Mouse (Mus musculus) kidney, embryonic 16.5 days (tissue): ENCODE results near the gene Shisa2. TPM values are rescaled to one million over a fixed set of nuclear protein-coding genes. Genes with fewer than 3 reads are reported as not detected.

Source experiments
- ATAC-seq: fragments of 200-750 bp; cut with Nextera tagmentation; 2 replicates; pipeline ENCODE4 v1.8.0; 2017; ENCODE audit warnings: moderate TSS enrichment; ENCODE audit not compliant: low FRiP score, low TSS enrichment
- H3K27ac ChIP-seq: fragments of 300-500 bp; sonication (generic); 2 replicates; pipeline ENCODE4 v1.5.1; 2014; ENCODE audit warnings: low read length
- H3K27me3 ChIP-seq: fragments of 300-500 bp; sonication (generic); 2 replicates; pipeline ENCODE4 v1.6.1; 2014; ENCODE audit warnings: low read length, control low read depth, mixed read lengths; ENCODE audit not compliant: insufficient read depth
- H3K36me3 ChIP-seq: fragments of 300-500 bp; sonication (generic); 2 replicates; pipeline ENCODE4 v1.6.1; 2014; ENCODE audit warnings: low read length, control low read depth, mixed read lengths; ENCODE audit not compliant: insufficient read depth
- H3K4me1 ChIP-seq: fragments of 300-500 bp; sonication (generic); 2 replicates; pipeline ENCODE4 v1.6.1; 2014; ENCODE audit warnings: low read length, control low read depth, mixed read lengths; ENCODE audit not compliant: insufficient read depth
- H3K4me2 ChIP-seq: fragments of 300-500 bp; sonication (generic); replicated peaks from 2 replicates; pipeline ENCODE4 v1.6.1; 2014; ENCODE audit warnings: low read depth, low read length
- H3K4me3 ChIP-seq: fragments of 300-500 bp; sonication (generic); 2 replicates; pipeline ENCODE4 v1.5.1; 2014; ENCODE audit warnings: mild to moderate bottlenecking, low read length
- H3K9ac ChIP-seq: fragments of 300-500 bp; sonication (generic); replicated peaks from 2 replicates; pipeline ENCODE4 v1.6.1; 2014; ENCODE audit warnings: low read length
- H3K9me3 ChIP-seq: fragments of 300-500 bp; sonication (generic); 2 replicates; pipeline ENCODE4 v1.6.1; 2016; ENCODE audit warnings: low read length, control low read depth
- WGBS: fragments of 180-500 bp; shearing (Covaris S2); extraction: QIAGEN DNeasy Blood & Tissue Kit; methylation state at CpG from one replicate; pipeline ENCODE4 v1.1.7; 2014; 5-methylcytosine and 5-hydroxymethylcytosine counted together
- polyA plus RNA-seq: library from polyadenylated mRNA; unstranded; fragments of >200 nt; fragmentation: Nextera tagmentation; extraction: Ambion mirVana; gene quantifications from 2 replicates; pipeline ENCODE4 v1.2.1, GENCODE M21; 2015

Shisa2 gene
- polyA plus RNA-seq, 1 experiment from 2014 or later, result 12.8 TPM

DNA sequence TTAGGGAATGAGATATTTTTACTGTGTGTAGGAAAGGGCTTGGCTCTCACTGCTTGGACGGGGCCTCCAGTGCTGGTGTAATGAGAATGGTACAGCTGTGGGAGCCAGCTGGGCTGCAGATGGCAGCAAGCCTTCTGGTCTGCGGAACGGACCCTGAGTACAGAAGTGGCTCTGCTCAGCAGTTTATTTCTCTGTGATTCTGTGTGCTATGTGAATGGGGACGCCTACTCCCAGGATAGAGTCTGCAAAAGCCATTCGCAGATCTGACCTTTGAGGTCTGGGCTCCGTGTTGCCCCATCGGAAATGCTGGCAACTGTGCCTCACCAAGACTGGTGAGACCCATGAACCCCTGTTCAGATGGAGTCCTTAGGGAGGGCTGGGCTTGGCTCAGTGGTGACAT, 2.7 kb downstream of the Shisa2 start:
- peak overlapping the region; percentile 74 for H3K4me2 ChIP-seq
- no peak for ATAC-seq

DNA sequence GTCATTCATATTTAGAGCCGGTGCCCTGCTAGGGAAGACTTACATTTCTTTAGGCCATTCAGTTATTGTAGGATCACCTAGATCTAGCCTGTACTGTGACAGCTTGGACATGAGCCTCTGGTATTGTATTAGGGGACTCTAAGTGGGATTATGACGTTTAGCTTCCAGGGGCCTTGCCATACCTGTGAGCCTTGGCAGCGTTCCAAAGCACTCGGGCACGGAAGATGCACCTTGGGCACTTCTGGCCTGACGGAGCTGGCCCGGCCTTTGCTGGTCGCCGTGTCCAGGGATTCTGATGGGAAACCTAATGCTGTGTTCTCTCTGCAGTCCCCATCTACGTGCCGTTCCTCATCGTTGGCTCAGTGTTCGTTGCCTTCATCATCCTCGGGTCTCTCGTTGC, 4.2 kb downstream of the Shisa2 start:
- Histone ChIP-seq H3K4me1 (peaks cover 24% of the 10 kb centered on the region), H3K9me3 (no peaks in the 10 kb centered on the region), H3K27ac (no peak overlapping the region), H3K27me3 (0 out of 2 replicates have a peak, but pooled peaks cover 9% of the 10 kb centered on the region), H3K4me3 (no peak overlapping the region), H3K36me3 (no peaks in the 10 kb centered on the region), H3K4me2 (no peak overlapping the region), H3K9ac (no peak overlapping the region)
- 78% methylated on average over 15 of the region's 15 CpGs for WGBS
- no peak for ATAC-seq

More for the DNA sequence above, 2.7 kb downstream of the Shisa2 start:
- H3K9ac ChIP-seq, result peak overlapping the region; percentile 34
- WGBS, result 27% methylated on average over 7 of the region's 7 CpGs
- H3K36me3 ChIP-seq, result no peaks in the 10 kb centered on the region
- peak overlapping the region; percentile 58 for H3K4me3 ChIP-seq
- H3K4me1 ChIP-seq, result peaks cover 21% of the 10 kb centered on the region
- H3K27ac ChIP-seq, result no peak overlapping the region
- H3K9me3 ChIP-seq, result no peaks in the 10 kb centered on the region
- 0 out of 2 replicates have a peak, but pooled peaks cover 16% of the 10 kb centered on the region for H3K27me3 ChIP-seq

DNA sequence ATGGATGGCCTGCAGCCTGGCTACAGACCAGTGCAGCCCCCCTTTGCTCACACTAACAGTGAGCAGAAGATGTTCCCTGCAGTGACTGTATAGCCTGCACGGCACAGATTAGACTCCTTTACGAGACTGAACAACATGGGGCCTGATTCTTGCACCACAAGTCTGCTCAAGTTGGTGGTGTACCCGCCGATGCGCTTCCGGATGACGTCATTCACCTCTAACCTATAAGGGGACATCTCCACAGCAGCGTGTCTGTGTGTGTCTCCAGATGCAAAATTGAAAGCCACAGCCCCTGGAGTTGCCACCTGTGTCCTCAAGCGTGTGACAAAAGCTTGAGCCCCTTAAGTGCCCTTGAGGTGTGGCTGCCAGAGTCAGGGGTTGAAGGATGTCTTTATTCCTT, 5.0 kb downstream of the Shisa2 start:
- Histone ChIP-seq H3K4me2 (no peak overlapping the region), H3K27me3 (0 out of 2 replicates have a peak, but pooled peaks cover 9% of the 10 kb centered on the region), H3K4me3 (no peak overlapping the region), H3K36me3 (no peaks in the 10 kb centered on the region), H3K4me1 (peaks cover 20% of the 10 kb centered on the region), H3K9ac (no peak overlapping the region), H3K27ac (no peak overlapping the region), H3K9me3 (no peaks in the 10 kb centered on the region)
- ATAC-seq, result no peak
- 93% methylated on average over 9 of the region's 9 CpGs for WGBS

DNA sequence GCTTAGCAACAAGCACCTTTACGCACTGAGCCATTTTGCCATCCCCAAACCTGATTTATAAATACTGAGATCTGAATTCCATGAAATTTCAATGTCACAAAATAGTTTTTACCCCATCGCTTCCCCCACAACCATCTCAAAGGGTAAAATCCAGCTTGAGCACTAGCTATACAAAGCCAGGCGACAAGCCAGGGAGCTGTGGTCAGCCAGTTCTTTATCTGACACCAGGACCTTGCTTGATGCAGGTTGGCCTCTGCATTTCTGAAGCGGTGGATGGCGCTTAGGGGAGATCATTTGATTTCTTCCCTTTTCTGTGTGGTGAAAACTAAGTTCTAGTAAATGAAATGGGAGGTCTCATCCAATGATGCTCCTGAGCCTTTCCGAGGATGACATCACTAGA, 7.0 kb downstream of the Shisa2 start:
- Histone ChIP-seq H3K4me1 (peaks cover 12% of the 10 kb centered on the region), H3K4me2 (no peak overlapping the region), H3K27ac (no peak overlapping the region), H3K9me3 (no peaks in the 10 kb centered on the region), H3K36me3 (no peaks in the 10 kb centered on the region), H3K4me3 (no peak overlapping the region), H3K27me3 (0 out of 2 replicates have a peak, but pooled peaks cover 6% of the 10 kb centered on the region), H3K9ac (no peak overlapping the region)
- ATAC-seq, result no peak
- 90% methylated on average over 6 of the region's 6 CpGs for WGBS

DNA sequence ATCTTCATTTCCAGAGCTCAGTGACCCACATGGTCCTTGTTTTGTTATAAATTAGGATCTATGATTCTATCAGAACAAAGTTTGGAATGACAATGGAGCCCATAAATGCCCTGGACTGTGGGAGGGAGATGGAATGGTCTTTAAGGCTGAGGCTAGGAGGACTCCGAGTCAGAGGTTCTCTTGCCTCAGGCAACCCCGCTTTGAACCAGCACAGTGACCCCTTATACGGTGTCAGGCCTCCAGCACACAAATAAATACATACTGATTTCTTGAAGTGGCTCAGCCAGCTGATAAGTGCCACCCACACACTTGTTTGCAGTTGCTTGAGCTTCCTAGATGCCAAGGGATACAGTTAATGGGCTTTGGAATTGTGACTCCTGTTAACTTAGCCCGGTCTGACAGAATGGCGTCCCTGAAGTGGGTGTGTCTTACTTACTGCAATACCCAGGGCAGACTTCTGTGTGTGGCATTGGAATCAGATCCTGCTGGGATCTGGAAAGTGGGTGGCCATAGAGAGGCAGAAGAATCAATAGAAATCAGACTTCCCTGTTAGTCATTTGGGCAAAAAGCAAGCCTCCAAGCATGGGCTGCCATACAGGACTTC, 8.3 kb downstream of the Shisa2 start:
- H3K4me1 ChIP-seq, result peaks cover 8% of the 10 kb centered on the region

DNA sequence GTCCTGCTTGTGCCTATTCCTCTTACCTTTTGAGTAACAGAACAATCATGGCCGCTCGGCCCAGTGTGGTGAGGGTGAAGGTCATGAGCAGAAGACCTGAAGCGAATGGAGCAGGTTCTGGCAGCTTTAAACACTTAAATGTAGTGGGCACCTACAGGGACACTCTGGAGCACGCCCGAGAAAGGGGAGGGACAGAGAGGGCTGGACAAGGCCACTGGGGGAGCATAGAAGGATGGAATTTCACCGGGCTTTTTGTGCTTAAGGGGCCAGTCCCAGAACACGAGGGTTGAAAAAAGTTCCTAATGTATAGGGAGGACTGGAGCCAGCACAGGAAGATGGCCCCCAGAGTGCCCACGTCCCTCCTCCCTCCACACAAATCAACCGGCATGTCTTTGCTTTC, 8.9 kb downstream of the Shisa2 start:
- no peak overlapping the region for H3K4me2 ChIP-seq
- H3K27me3 ChIP-seq, result no peaks in the 10 kb centered on the region
- H3K9ac ChIP-seq, result no peak overlapping the region
- peak; percentile 50; the same call in 1 of the 2 replicates for ATAC-seq
- 60% methylated on average over 9 of the region's 9 CpGs for WGBS
- no peak overlapping the region for H3K4me3 ChIP-seq
- peaks cover 8% of the 10 kb centered on the region for H3K4me1 ChIP-seq
- H3K9me3 ChIP-seq, result no peaks in the 10 kb centered on the region
- no peaks in the 10 kb centered on the region for H3K36me3 ChIP-seq
- no peak overlapping the region for H3K27ac ChIP-seq

More for the DNA sequence above, 8.3 kb downstream of the Shisa2 start:
- Histone ChIP-seq H3K9ac (no peak overlapping the region), H3K4me2 (no peak overlapping the region), H3K9me3 (no peaks in the 10 kb centered on the region), H3K36me3 (no peaks in the 10 kb centered on the region), H3K27ac (0 out of 2 replicates have a peak overlapping the region, but pooled peaks have one; percentile 10), H3K27me3 (no peaks in the 10 kb centered on the region), H3K4me3 (no peak overlapping the region)
- peak; percentile 78 for ATAC-seq
- WGBS, result 54% methylated on average over 5 of the region's 5 CpGs

DNA sequence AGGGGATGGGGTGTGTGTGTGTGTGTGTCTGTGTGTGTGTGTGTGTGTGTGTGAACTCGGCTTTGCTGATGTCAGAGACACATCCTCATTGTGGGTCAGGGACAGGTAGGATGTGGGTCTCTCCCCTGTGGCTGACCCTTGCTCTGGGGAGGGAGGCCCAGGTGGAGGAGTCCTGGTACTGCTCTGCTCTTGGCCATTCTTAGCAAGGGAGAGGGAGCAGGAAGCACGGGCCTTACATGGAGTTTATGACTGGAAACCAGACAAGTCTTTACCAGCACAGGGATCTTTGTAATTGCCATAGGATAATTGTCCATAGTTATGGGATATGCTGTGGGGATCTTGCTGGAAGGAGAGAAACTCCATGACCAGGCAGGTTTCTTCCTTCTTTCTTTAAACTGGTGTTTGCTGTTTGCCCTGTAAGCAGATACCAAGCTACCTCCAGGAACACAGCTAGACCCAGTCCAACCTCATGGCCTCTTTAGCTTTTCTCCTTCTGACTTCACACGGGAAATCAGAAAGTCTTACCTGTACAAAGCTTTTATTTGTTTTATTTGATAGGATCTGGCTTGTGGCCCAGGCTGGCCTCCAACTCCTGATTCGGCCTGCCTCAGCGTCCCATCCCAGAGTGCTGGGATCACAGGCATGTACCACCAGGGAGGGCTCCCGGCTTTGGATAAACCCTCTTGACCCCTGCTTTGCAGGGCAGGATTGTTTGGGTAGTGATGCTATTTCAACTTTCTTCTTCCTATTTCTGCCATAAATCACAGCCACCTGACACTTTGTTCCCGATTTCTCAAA, 14.0 kb downstream of the Shisa2 start:
- Histone ChIP-seq H3K27ac (no peak overlapping the region), H3K4me2 (no peak overlapping the region), H3K27me3 (no peaks in the 10 kb centered on the region), H3K4me1 (peaks cover 14% of the 10 kb centered on the region), H3K4me3 (no peak overlapping the region), H3K9ac (no peak overlapping the region), H3K36me3 (no peaks in the 10 kb centered on the region), H3K9me3 (no peaks in the 10 kb centered on the region)
- no peak for ATAC-seq
- 32% methylated on average over 7 of the region's 7 CpGs for WGBS

DNA sequence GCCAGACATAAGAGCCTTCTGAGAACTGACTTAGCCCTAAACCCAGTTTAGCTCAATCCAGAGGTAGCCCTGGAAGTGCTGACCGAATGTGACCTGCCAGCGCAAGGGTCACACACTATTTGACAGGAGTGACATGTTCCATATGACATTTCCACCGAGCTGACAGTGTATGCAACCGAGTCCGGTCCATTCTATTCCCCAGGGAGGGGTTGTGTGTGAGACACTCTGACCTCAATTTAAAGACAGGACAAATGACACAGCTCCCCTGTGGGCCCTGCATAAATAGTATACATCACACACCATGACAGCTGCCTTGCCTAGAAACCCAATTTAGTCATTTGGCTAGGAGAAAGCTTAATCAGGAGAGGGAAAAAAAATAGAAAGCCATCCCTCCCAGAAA, 16.7 kb downstream of the Shisa2 start:
- H3K4me2 ChIP-seq, result no peak overlapping the region
- H3K27me3 ChIP-seq, result no peaks in the 10 kb centered on the region
- H3K27ac ChIP-seq, result no peak overlapping the region
- 35% methylated on average over 5 of the region's 5 CpGs for WGBS
- H3K36me3 ChIP-seq, result no peaks in the 10 kb centered on the region
- H3K9ac ChIP-seq, result no peak overlapping the region
- H3K4me1 ChIP-seq, result peaks cover 17% of the 10 kb centered on the region
- no peaks in the 10 kb centered on the region for H3K9me3 ChIP-seq
- H3K4me3 ChIP-seq, result no peak overlapping the region
- ATAC-seq, result no peak

DNA sequence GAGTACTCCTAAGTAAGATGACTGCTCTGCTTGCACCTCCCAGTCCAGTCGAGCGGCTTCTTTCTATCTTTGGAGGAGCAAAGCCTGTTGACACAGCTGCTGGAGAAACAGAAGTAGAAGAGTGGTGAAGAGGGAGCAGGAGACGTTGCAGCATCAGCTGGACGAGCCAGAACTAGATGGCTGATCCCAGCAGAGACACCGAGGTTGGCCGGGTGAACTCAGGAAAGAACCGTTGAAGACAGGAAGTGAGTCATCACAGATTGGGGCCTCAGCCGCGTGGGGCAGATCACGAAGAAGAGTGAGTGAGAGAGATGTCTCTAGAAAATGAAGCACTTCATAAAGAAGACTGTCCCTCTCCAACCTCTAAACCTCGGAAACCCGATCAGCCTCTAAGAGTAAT, 18.5 kb downstream of the Shisa2 start:
- Histone ChIP-seq H3K4me1 (peaks cover 27% of the 10 kb centered on the region), H3K27ac (no peak overlapping the region), H3K4me3 (no peak overlapping the region), H3K9ac (no peak overlapping the region), H3K36me3 (no peaks in the 10 kb centered on the region), H3K9me3 (no peaks in the 10 kb centered on the region), H3K27me3 (no peaks in the 10 kb centered on the region), H3K4me2 (no peak overlapping the region)
- 18% methylated on average over 12 of the region's 12 CpGs for WGBS
- ATAC-seq, result no peak

DNA sequence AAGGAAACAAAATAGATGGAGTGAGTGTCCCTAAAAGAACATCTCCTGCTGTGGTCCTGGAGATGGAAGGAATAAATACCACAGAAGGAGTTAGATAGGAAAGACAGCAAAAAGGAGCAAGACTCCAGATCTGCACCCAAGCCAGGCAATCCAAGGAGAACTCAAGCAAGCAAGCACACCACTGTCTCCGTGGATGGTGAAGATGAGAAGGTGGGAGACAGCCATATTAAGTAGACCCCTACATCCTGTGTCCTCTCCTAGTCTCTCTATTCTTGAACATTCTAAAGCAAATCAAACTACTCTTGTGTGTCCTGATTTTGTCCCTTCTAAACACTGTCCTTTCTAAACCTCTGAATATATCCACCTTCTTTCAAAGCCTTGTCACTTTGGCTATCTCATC, 19.1 kb downstream of the Shisa2 start:
- H3K4me3 ChIP-seq, result no peak overlapping the region
- WGBS, result 60% methylated on average over 1 of the region's 1 CpGs
- no peak overlapping the region for H3K27ac ChIP-seq
- H3K9me3 ChIP-seq, result no peaks in the 10 kb centered on the region
- no peak for ATAC-seq
- H3K27me3 ChIP-seq, result no peaks in the 10 kb centered on the region
- peaks cover 28% of the 10 kb centered on the region for H3K4me1 ChIP-seq
- no peak overlapping the region for H3K4me2 ChIP-seq
- no peak overlapping the region for H3K9ac ChIP-seq
- no peaks in the 10 kb centered on the region for H3K36me3 ChIP-seq
